Mouse (Mus musculus) testis, adult 2 months (tissue): Measurements from ENCODE around the gene Spred2. TPM values are rescaled to one million over a fixed set of nuclear protein-coding genes. Genes with fewer than 3 reads are reported as not detected.

Experiments used
- H3K27ac ChIP-seq: fragments of 200-500 bp; 2 replicates; pipeline ENCODE4 v1.5.1; 2012; ENCODE audit warnings: low read depth, low read length; ENCODE audit not compliant: control insufficient read depth, insufficient read depth
- H3K27me3 ChIP-seq: fragments of 200-500 bp; 2 replicates; pipeline ENCODE4 v1.6.1; 2012; ENCODE audit warnings: mild to moderate bottlenecking, low read length, moderate library complexity; ENCODE audit not compliant: control insufficient read depth, insufficient read depth
- H3K36me3 ChIP-seq: fragments of 200-500 bp; 2 replicates; pipeline ENCODE4 v1.6.1; 2012; ENCODE audit warnings: mild to moderate bottlenecking, low read length; ENCODE audit not compliant: control insufficient read depth, insufficient read depth
- H3K4me1 ChIP-seq: fragments of 200-500 bp; 2 replicates; pipeline ENCODE4 v1.6.1; 2012; ENCODE audit warnings: low read length; ENCODE audit not compliant: control insufficient read depth, insufficient read depth
- H3K4me3 ChIP-seq: fragments of 200-500 bp; 2 replicates; pipeline ENCODE4 v1.5.1; 2012; ENCODE audit warnings: low read depth, mild to moderate bottlenecking, low read length, moderate library complexity, mixed read lengths; ENCODE audit not compliant: control insufficient read depth
- CTCF ChIP-seq: fragments of 200-500 bp; IDR thresholded peaks from 2 replicates; pipeline ENCODE4 v1.5.1; 2012; ENCODE audit warnings: low read depth, mild to moderate bottlenecking, inconsistent platforms, low read length, moderate library complexity; ENCODE audit not compliant: control insufficient read depth, insufficient read depth, insufficient replicate concordance
- POLR2A ChIP-seq: fragments of 200-500 bp; IDR thresholded peaks from 2 replicates; pipeline ENCODE4 v1.6.1; 2012; ENCODE audit warnings: low read depth, mild to moderate bottlenecking, inconsistent platforms, low read length, moderate library complexity; ENCODE audit not compliant: control insufficient read depth
- polyA plus RNA-seq: library from polyadenylated mRNA; depleted of rRNA; stranded (reverse); fragments of >200 nt; gene quantifications from 2 replicates; pipeline ENCODE4 v1.2.3, GENCODE M21; 2012

Gene Spred2
- polyA plus RNA-seq, 1 experiment = 3.4 TPM

DNA sequence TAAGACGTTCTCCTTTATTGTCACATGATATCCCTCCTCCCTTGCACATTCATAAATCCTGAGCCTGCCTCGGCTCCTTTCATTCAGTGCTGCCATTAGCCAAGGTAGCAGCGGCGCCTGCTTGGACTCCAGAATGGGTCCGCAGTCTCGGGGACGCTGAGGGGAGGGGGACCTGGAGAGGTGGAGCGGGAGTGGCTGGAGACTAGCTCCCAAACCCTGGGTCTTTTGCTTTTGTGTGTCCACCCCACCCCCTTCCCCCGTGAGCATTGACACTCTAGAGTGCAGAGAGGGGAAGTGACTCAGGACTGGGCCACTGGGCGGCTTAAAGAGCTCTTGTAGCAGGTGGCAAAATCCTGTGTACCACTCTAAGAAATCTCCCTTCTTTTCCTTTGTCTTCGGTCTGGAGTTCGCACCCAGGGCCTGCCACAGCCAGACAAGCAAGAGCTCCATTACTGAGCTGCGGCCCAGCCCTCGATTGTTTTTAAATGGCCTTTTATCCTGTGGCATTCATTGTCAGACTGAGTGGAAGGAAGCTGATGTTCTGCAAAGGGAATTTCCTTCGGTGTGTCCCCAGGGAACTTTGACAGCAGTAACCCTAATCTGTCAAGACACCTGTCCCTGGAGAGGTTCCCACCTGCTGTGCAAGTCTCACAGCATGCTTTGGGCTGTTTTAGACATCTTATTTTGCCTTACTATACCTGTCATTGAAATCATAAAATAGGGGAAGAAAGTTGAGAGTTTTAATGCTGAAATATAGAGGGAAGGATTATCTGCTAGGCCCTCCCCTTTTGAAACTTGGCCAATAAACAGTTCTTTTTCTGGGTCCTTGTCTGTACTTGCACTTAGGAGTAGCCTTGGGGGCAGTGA, 2.0 kb downstream of the Spred2 start:
- no peak for TF ChIP-seq POLR2A
- TF ChIP-seq CTCF = no peak
- no peak overlapping the region for H3K27ac ChIP-seq
- H3K36me3 ChIP-seq = no peaks in the 10 kb centered on the region
- no peaks in the 10 kb centered on the region for H3K27me3 ChIP-seq
- H3K4me3 ChIP-seq = peak overlapping the region; percentile 32
- peaks cover 12% of the 10 kb centered on the region for H3K4me1 ChIP-seq

DNA sequence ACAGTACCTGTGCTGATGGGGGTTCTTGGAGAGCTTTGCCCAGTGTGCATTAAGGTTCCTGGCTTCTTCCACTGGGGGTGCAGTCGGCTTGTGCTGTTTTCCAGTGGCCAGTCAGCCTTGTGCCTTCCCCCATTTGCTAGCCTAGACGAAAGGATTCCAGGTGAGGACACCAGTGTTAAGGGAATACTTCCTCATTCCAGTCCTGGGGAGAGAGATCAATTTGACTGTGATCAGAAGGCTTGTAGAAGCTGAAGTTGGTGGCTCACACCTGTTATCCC, 2.6 kb downstream of the Spred2 start:
- H3K27me3 ChIP-seq = no peaks in the 10 kb centered on the region
- no peak overlapping the region for H3K4me3 ChIP-seq
- no peak overlapping the region for H3K27ac ChIP-seq
- peaks cover 12% of the 10 kb centered on the region for H3K4me1 ChIP-seq
- TF ChIP-seq CTCF (no peak), POLR2A (no peak)
- no peaks in the 10 kb centered on the region for H3K36me3 ChIP-seq

- peaks cover 12% of the 10 kb centered on the region for H3K4me1 ChIP-seq
- H3K27me3 ChIP-seq = no peaks in the 10 kb centered on the region
- no peak for TF ChIP-seq POLR2A
- TF ChIP-seq CTCF = no peak
- no peak overlapping the region for H3K4me3 ChIP-seq
- H3K27ac ChIP-seq = no peak overlapping the region
- no peaks in the 10 kb centered on the region for H3K36me3 ChIP-seq
These were observed 4.5 kb downstream of the Spred2 start for GRCm38 (mm10) chr11:19928633-19929032.

DNA sequence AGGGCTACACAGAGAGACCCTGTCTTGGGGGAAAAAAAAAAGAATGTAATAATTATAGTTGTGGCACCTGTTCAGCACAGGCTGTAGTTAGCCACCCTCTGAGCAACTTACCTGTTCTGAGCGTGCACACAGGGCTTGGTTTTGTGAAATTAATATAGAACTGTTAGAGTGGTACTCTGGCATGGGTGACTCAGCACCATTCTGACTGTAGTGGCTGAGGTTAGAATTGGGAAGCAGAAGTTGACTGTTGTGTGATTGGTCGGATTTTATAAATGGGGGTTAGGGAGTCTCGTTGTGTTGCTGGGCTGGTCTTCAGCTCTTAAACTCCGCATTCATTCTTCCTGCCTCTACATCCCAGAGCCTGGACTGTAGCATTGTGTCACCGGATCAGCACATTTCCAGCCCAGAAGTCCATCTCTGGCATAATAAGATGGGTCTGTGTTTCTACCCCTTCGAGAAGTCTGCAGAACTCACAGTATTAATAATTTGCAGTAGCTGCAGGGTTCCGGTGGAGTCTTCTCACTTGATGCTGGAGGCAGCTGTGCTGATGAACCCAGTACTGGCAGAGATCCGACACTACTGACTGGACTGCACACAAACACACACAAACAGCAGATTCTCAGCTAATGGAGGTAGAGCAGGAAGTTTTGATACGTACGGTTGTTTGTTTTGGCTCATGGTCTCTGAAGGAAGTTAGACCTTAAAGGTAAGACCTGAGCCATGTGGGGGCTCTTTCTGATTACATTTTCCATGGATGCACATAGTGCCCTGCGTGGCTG, 5.1 kb downstream of the Spred2 start:
- TF ChIP-seq POLR2A = no peak
- TF ChIP-seq CTCF = no peak
- Histone ChIP-seq H3K4me3 (no peak overlapping the region), H3K27ac (no peak overlapping the region), H3K4me1 (peaks cover 12% of the 10 kb centered on the region), H3K36me3 (no peaks in the 10 kb centered on the region), H3K27me3 (no peaks in the 10 kb centered on the region)

GRCm38 (mm10) chr11:19931569-19932230, 7.5 kb downstream of the Spred2 start:
- no peaks in the 10 kb centered on the region for H3K27me3 ChIP-seq
- H3K4me1 ChIP-seq = no peaks in the 10 kb centered on the region
- no peak overlapping the region for H3K27ac ChIP-seq
- no peaks in the 10 kb centered on the region for H3K36me3 ChIP-seq
- no peak for TF ChIP-seq CTCF
- no peak for TF ChIP-seq POLR2A
- H3K4me3 ChIP-seq = no peak overlapping the region

DNA sequence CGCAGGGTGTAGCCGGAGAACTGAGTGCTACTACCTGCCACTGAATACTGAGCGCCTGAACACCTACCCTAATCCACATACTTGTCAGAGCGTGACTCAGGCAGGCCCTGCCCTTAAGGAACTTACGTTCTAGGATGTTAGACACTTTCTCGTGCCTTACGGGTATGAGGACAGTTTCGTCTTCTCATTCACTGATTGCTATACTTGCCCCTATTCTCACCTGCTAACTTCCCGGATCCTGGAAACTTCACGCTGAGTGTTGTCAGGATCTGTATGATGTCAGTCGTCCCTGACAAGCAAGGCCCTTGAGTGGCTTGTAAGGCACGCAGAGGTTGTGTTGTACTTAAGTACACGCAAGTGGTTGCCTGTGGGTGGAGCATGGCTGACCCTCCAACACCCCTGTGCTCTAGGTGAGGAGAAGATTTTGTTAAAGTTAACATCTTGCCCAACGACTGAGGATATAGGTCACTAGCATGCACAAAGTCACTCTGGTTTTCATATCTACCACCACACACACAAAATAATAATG, 8.9 kb downstream of the Spred2 start:
- TF ChIP-seq CTCF (no peak), POLR2A (no peak)
- H3K27ac ChIP-seq = no peak overlapping the region
- no peaks in the 10 kb centered on the region for H3K27me3 ChIP-seq
- no peaks in the 10 kb centered on the region for H3K4me1 ChIP-seq
- H3K36me3 ChIP-seq = no peaks in the 10 kb centered on the region
- no peak overlapping the region for H3K4me3 ChIP-seq

- no peak overlapping the region for H3K4me3 ChIP-seq
- TF ChIP-seq CTCF = no peak
- H3K4me1 ChIP-seq = no peaks in the 10 kb centered on the region
- H3K27me3 ChIP-seq = no peaks in the 10 kb centered on the region
- no peak overlapping the region for H3K27ac ChIP-seq
- H3K36me3 ChIP-seq = no peaks in the 10 kb centered on the region
These were observed 11.6 kb downstream of the Spred2 start for GRCm38 (mm10) chr11:19935524-19936354.
